Mouse (Mus musculus) testis, adult 10 weeks (tissue): ENCODE data around the gene Tcaim. TPM values are rescaled to one million over a fixed set of nuclear protein-coding genes. Genes with fewer than 3 reads are reported as not detected.

Experiments used
- polyA plus RNA-seq: library from polyadenylated mRNA; stranded (reverse); fragments of 350-450 nt; fragmentation: Illumina TruSeq; extraction: RNeasy Lipid Tissue Mini Kit (QIAGEN cat#74804); gene quantifications from one replicate; pipeline ENCODE4 v1.2.3, GENCODE M21; 2014; ENCODE audit warnings: low read depth, low replicate concordance

Gene Tcaim
- 20.8 TPM for polyA plus RNA-seq

DNA sequence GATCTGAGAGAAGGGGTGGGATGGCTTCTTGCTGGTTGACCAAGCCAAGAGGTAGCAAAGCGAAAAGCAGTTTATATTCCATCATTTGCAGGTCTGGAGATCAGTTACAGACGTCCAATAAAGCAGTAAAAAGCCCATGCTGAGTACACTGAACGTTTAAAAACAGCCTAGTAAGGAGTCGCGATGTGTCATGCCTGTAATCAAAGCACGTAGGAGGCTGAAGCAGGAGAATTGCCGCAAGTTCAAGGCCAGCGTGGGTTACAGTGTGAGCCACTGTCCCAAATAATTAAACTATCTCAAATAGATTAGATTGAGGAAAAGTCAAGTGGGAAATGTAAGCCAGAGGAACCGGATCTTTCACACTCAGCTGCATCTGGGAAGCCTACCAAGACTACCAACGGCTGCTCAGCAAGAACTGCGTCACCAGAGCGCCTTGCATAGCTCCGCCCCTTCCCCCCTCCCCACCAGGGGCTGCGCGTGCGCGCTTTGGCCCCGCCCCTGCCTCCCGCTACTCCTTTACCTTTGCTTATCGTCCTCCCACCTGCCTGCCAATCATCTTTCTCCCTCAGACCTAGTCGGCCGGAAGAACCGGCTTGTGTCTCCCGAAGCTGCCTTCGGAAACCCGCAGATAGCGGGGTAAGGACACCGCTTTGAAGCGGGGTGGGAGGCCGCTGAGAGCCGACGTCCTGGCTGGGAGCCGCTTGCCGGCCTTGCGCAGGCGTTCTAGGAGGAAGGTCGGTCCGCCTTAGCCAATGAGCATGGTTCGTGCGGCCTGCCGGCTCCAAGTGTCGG lies at the start of gene Tcaim:
TSS of gene Tcaim (plus strand) at position 487 of the 792 bp plus-strand sequence.

DNA sequence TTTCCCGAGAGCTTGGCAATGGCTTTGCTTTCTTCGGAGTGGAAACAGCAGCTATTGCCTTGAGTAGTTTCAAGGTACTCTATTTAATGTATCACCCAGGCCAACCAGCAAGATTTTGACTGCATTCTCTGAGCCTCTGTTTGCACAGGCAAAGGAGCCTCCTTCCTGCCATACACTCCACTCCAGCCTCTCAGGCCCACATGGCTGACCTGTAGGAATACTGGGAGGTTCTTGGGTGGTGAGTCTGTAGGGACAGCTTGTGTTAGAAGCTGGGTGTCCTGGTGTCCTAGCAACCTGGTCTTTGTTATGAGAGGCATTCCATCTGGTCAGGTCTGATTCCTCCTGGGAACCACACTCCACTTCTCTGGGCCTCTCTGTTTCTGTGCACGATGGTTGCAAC lies 38.4 kb downstream of the Tcaim start, which contains the start of gene Gm35549:
TSS of gene Gm35549 (minus strand) at position 276 of the 400 bp plus-strand sequence.

DNA sequence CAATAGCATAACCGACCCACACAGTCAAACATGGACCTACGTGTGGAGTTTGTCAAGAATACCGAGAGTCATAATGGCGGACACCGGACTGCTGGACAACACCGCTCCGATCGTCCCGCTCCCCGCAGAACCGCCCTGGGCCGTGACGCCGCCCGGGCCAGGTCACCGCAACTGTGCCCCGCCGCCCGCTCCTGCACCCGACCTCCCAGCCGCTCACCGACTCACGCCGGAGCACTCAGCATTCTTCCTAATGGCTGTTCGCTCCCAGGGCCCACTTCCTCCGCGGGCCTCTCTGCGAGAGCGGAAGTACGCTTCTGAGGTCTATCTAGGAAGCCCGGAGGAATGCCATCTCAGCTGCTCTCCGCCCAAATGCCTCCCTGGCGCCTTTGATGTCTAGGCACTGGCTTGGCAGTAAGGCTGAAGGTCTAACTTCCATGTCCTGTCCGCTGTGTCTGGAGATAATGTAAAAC lies 60.4 kb downstream of the Tcaim start, which contains the start of gene Zfp445:
TSS of gene Zfp445 (minus strand) at position 310 of the 470 bp plus-strand sequence.

DNA sequence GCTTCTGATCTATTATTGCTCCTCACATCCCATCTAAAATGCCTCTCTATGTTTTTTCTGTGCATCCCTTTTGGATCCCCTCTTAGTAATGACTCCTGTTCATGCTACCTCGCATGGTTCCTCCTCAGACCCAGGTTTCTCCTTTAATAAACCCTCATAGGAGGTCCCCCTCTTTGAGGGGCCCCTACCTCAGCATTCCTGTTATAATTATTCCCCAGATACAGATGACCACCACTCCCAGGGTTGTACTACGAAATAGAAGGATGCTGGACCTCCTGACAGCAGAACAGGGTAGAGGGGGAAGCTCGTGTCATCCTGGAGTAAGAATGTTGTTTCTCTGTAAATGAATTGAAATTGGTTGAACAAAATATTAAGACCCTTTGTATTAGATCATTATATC lies 80.0 kb downstream of the Tcaim start, which contains the start of gene Zkscan7:
TSS of gene Zkscan7 (plus strand) at position 301 of the 400 bp plus-strand sequence.

Other genes with a start within 250 kb of the Tcaim start
- gene Topaz1, start 58.2 kb upstream of the Tcaim start, polyA plus RNA-seq: 39.6 TPM
- gene Gm35549, start 38.5 kb downstream of the Tcaim start, polyA plus RNA-seq: 15.5 TPM
- gene Zfp445, start 60.5 kb downstream of the Tcaim start, polyA plus RNA-seq: 74.9 TPM
- 42.2 TPM for gene Zkscan7, start 80.1 kb downstream of the Tcaim start, polyA plus RNA-seq
- gene Zfp105, start 117.5 kb downstream of the Tcaim start, polyA plus RNA-seq: 106 TPM
- gene 1110059G10Rik, start 145.5 kb downstream of the Tcaim start, polyA plus RNA-seq: 27.7 TPM
- 134 TPM for gene Kif15, start 145.5 kb downstream of the Tcaim start, polyA plus RNA-seq
- 6.3 TPM for gene Tmem42, start 215.8 kb downstream of the Tcaim start, polyA plus RNA-seq
- 0.78 TPM for gene Tgm4, start 229.2 kb downstream of the Tcaim start, polyA plus RNA-seq